ENCODE assay signal across 8 mouse cellular contexts in genomic region chr8:47994618-47995274, GRCm38 (mm10). TPM values are rescaled to one million over a fixed set of nuclear protein-coding genes. Genes with fewer than 3 reads are reported as not detected.
DNase-seq lines count a peak whose midpoint lies in the region; ATAC-seq and TF ChIP-seq lines count a peak whose summit lies in the region.

No protein-coding gene starts in this region.

- H3K9me3 ChIP-seq in liver, embryonic 16.5 days (replicated peaks; ENCODE audit: control insufficient read depth, low read length): no peaks in the 10 kb centered on the region

- DNase-seq in ovary, adult 18-20 months (ENCODE audit: low spot score): peak; percentile 66
- DNase-seq in ovary, postnatal 10 days (ENCODE audit: low spot score): no peak
- DNase-seq in heart, postnatal 14 days: peak; percentile 33 to 48
- DNase-seq in frontal cortex, postnatal 36 days (ENCODE audit: low spot score in 2 of 2): no peak
- no peak for DNase-seq in left cerebral cortex, postnatal 25 days (ENCODE audit: low spot score in 2 of 2)
- DNase-seq in left cerebral cortex, adult 2 months (ENCODE audit: extremely low spot score in 1 of 2, low spot score in 2 of 2): no peak

- ATAC-seq in liver, embryonic 16.5 days (ENCODE audit: low read depth): no peak
- no peak for ATAC-seq in CD4-positive, CD25-positive, alpha-beta regulatory T cell, adult 4 months

- 58% methylated on average over 25 of the region's 25 CpGs for WGBS in liver, embryonic 16.5 days (ENCODE audit: insufficient replicate concordance)

- intact Hi-C loops in heart, postnatal 14 days (cut with DNase I): no loop called here
- intact Hi-C loops in left cerebral cortex, postnatal 25 days (cut with DNase I): no loop called here
- intact Hi-C loops in left cerebral cortex, adult 2 months (cut with DNase I): no loop called here

- no peak overlapping the region for H3K4me3 ChIP-seq in liver, embryonic 16.5 days (ENCODE audit: low read depth, low read length)
- no peak overlapping the region for H3K4me3 ChIP-seq in left cerebral cortex, adult 2 months

- H3K4me1 ChIP-seq in liver, embryonic 16.5 days (ENCODE audit: control insufficient read depth, low read depth, low read length): no peaks in the 10 kb centered on the region

- peaks cover 7% of the 10 kb centered on the region for H3K27me3 ChIP-seq in liver, embryonic 16.5 days (ENCODE audit: control insufficient read depth, insufficient read depth, low read depth, low read length)

- no peak overlapping the region for H3K9ac ChIP-seq in liver, embryonic 16.5 days (ENCODE audit: low read depth, low read length)

- H3K36me3 ChIP-seq in liver, embryonic 16.5 days (ENCODE audit: control insufficient read depth, insufficient read depth): no peaks in the 10 kb centered on the region

- H3K27ac ChIP-seq in liver, embryonic 16.5 days (ENCODE audit: low read length): no peak overlapping the region
- H3K27ac ChIP-seq in left cerebral cortex, adult 2 months: no peak overlapping the region

- H3K4me2 ChIP-seq in liver, embryonic 16.5 days (ENCODE audit: low read depth, low read length): peak overlapping the region; percentile 24; the same call in 1 of the 2 replicates

- no peak for TF ChIP-seq CTCF in left cerebral cortex, adult 2 months (IDR thresholded peaks at IDR 0.05)

RNA-seq across cellular contexts. Expression of gene Wwc2, which starts 4.0 kb away (rescaled TPM):
- 10 to 100 TPM; 33.2 to 33.4 TPM for total RNA-seq in heart, postnatal 14 days (2021)
- polyA plus RNA-seq in liver, embryonic 16.5 days (2015; fragmentation: Nextera tagmentation; extraction: Ambion mirVana): 1.2 TPM in 2 replicates
- 10 to 100 TPM; 26.0 TPM for total RNA-seq in left cerebral cortex, postnatal 25 days (2021)
- under 1 TPM; 0.24 to 0.31 TPM for polyA plus RNA-seq in CD4-positive, CD25-positive, alpha-beta regulatory T cell, adult 4 months (2017; shearing (Covaris generic))
- total RNA-seq in left cerebral cortex, adult 2 months (2021): 10 to 100 TPM; 24.4 to 24.8 TPM

Comparison
In these comparisons a context has a peak if more than half of its experiments do, and no peak if none do; other contexts are left out.
1. DNase-seq: peak in ovary, adult 18-20 months (single experiment) and heart, postnatal 14 days (2 of 2); none in ovary, postnatal 10 days (single experiment), frontal cortex, postnatal 36 days (0 of 2), left cerebral cortex, postnatal 25 days (0 of 2) and left cerebral cortex, adult 2 months (0 of 2).